Mouse (Mus musculus): ENCODE data around the gene Rnf222.

The Rnf222 gene

GRCm38 (mm10) chr11:68888253-68888652, at the start of gene Rnf222:
Gene Rnf222, plus strand, starts transcription at chr11:68888553.
- no peak for DNase-seq

- no peak for DNase-seq
Measured at GRCm38 (mm10) chr11:68839606-68840005, 48.7 kb upstream of the Rnf222 start.

- no peak for DNase-seq
Measured at GRCm38 (mm10) chr11:68850862-68851261, 37.5 kb upstream of the Rnf222 start.

GRCm38 (mm10) chr11:68851644-68852485, 36.5 kb upstream of the Rnf222 start:
- no peak for DNase-seq

GRCm38 (mm10) chr11:68852486-68852901, 35.9 kb upstream of the Rnf222 start:
- DNase-seq = no peak

- DNase-seq = peak; percentile 100
Measured at GRCm38 (mm10) chr11:68852932-68853409, 35.4 kb upstream of the Rnf222 start.

- no peak for DNase-seq
Measured at GRCm38 (mm10) chr11:68853611-68854401, 34.5 kb upstream of the Rnf222 start.

GRCm38 (mm10) chr11:68854621-68855020, 33.7 kb upstream of the Rnf222 start:
- no peak for DNase-seq

GRCm38 (mm10) chr11:68857329-68857728, 31.0 kb upstream of the Rnf222 start:
- no peak for DNase-seq

GRCm38 (mm10) chr11:68859943-68860593, 28.3 kb upstream of the Rnf222 start:
- DNase-seq = no peak

- no peak for DNase-seq
Measured at GRCm38 (mm10) chr11:68862260-68862659, 26.1 kb upstream of the Rnf222 start.

- no peak for DNase-seq
Measured at GRCm38 (mm10) chr11:68863631-68864091, 24.7 kb upstream of the Rnf222 start.

- DNase-seq = no peak
Measured at GRCm38 (mm10) chr11:68864544-68865189, 23.7 kb upstream of the Rnf222 start.

GRCm38 (mm10) chr11:68871277-68871676, 17.1 kb upstream of the Rnf222 start:
- no peak for DNase-seq

- no peak for DNase-seq
Measured at GRCm38 (mm10) chr11:68871748-68872147, 16.6 kb upstream of the Rnf222 start, which contains the start of gene Ndel1. Gene Ndel1, minus strand, starts transcription at chr11:68871858.

- peak; percentile 30 to 37 for DNase-seq
Measured at GRCm38 (mm10) chr11:68874841-68875240, 13.5 kb upstream of the Rnf222 start.

GRCm38 (mm10) chr11:68878811-68879210, 9.5 kb upstream of the Rnf222 start:
- no peak for DNase-seq

- no peak for DNase-seq
Measured at GRCm38 (mm10) chr11:68882107-68882506, 6.2 kb upstream of the Rnf222 start.

GRCm38 (mm10) chr11:68883843-68884242, 4.5 kb upstream of the Rnf222 start:
- DNase-seq = no peak

- DNase-seq = no peak
Measured at GRCm38 (mm10) chr11:68884368-68884767, 4.0 kb upstream of the Rnf222 start.

GRCm38 (mm10) chr11:68886091-68886490, 2.3 kb upstream of the Rnf222 start:
- no peak for DNase-seq

- no peak for DNase-seq
Measured at GRCm38 (mm10) chr11:68888653-68889052, 300 bp downstream of the Rnf222 start.
